Mouse (Mus musculus) hindbrain, embryonic 16.5 days (tissue): ENCODE data around the gene Fars2. TPM values are rescaled to one million over a fixed set of nuclear protein-coding genes. Genes with fewer than 3 reads are reported as not detected.
A peak's percentile ranks its signal among the peaks of the same experiment; 100 is the strongest.

Source experiments
- ATAC-seq: fragments of 200-750 bp; cut with Nextera tagmentation; 2 replicates; pipeline ENCODE4 v1.8.0; 2017; ENCODE audit warnings: moderate TSS enrichment, moderate library complexity
- H3K27ac ChIP-seq: fragments of 300-500 bp; sonication (generic); 2 replicates; pipeline ENCODE4 v1.5.1; 2014; ENCODE audit warnings: low read depth, mild to moderate bottlenecking, control low read depth, low read length, moderate library complexity
- H3K27me3 ChIP-seq: fragments of 300-500 bp; sonication (generic); replicated peaks from 2 replicates; pipeline ENCODE4 v1.6.1; 2014; ENCODE audit warnings: low read length; ENCODE audit not compliant: control insufficient read depth, insufficient read depth
- H3K36me3 ChIP-seq: fragments of 300-500 bp; sonication (generic); 2 replicates; pipeline ENCODE4 v1.6.1; 2014; ENCODE audit warnings: mild to moderate bottlenecking, low read length, moderate library complexity, mixed read lengths; ENCODE audit not compliant: control insufficient read depth, insufficient read depth
- H3K4me1 ChIP-seq: fragments of 300-500 bp; sonication (generic); 2 replicates; pipeline ENCODE4 v1.6.1; 2014; ENCODE audit warnings: low read depth, low read length; ENCODE audit not compliant: control insufficient read depth, insufficient read depth
- H3K4me2 ChIP-seq: fragments of 300-500 bp; sonication (generic); 2 replicates; pipeline ENCODE4 v1.6.1; 2014; ENCODE audit warnings: mild to moderate bottlenecking, low read length, control low read depth, moderate library complexity
- H3K4me3 ChIP-seq: fragments of 300-500 bp; sonication (generic); 2 replicates; pipeline ENCODE4 v1.5.1; 2014; ENCODE audit warnings: mild to moderate bottlenecking, low read length, control low read depth, moderate library complexity
- H3K9ac ChIP-seq: fragments of 300-500 bp; sonication (generic); 2 replicates; pipeline ENCODE4 v1.6.1; 2014; ENCODE audit warnings: low read depth, mild to moderate bottlenecking, control low read depth, low read length, moderate library complexity
- H3K9me3 ChIP-seq: fragments of 300-500 bp; sonication (generic); 2 replicates; pipeline ENCODE4 v1.6.1; 2014; ENCODE audit warnings: mild to moderate bottlenecking, low read length, moderate library complexity; ENCODE audit not compliant: control insufficient read depth
- WGBS: fragments of 180-500 bp; shearing (Covaris S2); extraction: QIAGEN DNeasy Blood & Tissue Kit; methylation state at CpG from one replicate; pipeline ENCODE4 v1.1.7; 2014; 5-methylcytosine and 5-hydroxymethylcytosine counted together
- polyA plus RNA-seq: library from polyadenylated mRNA; unstranded; fragments of >200 nt; fragmentation: Nextera tagmentation; extraction: Ambion mirVana; gene quantifications from 2 replicates; pipeline ENCODE4 v1.2.1, GENCODE M21; 2015

The Fars2 gene
- polyA plus RNA-seq, 1 experiment from 2014 or later, result 29.2 TPM

DNA sequence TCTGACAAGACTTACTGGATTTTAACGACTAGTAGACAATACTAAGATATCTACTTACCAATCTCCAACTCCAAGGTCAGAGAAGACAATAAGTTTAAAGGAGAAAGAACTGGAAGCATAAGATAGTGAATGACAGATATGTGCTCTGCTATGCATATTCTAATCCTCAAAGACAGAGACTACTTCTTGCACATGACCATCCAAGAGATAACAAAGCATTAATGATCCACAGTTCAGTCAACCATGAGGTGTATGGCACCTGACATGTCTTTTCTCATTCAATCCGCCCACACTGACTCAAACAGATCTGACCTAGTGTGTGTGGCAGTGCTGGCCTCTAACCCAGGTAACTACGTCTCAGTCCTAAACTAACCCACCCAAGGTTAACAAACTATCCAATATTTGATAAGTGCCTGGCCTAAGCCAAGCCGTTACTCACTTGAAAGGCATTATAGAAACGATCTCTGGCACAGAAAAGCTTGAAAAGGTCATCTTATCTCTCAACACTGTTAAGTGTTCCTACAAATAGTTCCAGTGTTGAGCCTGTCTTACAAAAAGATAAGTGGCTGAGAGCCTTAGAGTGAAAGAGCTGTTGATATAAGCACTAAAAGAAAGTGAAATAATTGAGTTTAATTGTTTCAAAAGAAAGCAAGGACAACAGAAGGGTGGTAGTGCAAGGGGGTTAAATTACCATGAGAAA lies 20.4 kb upstream of the Fars2 start:
- WGBS, result 90% methylated on average over 5 of the region's 5 CpGs
- Histone ChIP-seq H3K4me2 (no peak overlapping the region), H3K27me3 (no peaks in the 10 kb centered on the region), H3K9ac (no peak overlapping the region), H3K4me3 (no peak overlapping the region), H3K27ac (no peak overlapping the region), H3K4me1 (no peaks in the 10 kb centered on the region), H3K9me3 (no peaks in the 10 kb centered on the region), H3K36me3 (no peaks in the 10 kb centered on the region)
- ATAC-seq, result no peak

DNA sequence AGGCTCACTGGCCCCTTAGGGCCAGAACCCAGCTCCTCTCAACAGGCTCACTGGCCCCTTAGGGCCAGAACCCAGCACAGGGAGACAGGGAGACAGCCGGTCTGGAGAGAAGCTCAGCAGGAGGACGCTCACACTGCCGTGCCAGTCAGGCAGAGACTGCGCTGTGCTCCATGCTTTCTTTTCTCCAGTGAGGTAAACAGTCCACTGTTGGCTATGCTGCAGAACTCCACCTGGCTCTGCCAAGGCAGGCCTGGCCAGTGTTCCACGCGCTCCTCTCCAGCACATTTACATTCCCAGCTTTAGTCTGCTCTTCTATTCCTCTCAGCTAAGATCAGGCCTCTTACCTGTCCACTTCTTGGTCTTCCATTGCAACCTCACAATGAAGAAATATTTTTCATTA lies 11.6 kb upstream of the Fars2 start:
- no peaks in the 10 kb centered on the region for H3K4me1 ChIP-seq

DNA sequence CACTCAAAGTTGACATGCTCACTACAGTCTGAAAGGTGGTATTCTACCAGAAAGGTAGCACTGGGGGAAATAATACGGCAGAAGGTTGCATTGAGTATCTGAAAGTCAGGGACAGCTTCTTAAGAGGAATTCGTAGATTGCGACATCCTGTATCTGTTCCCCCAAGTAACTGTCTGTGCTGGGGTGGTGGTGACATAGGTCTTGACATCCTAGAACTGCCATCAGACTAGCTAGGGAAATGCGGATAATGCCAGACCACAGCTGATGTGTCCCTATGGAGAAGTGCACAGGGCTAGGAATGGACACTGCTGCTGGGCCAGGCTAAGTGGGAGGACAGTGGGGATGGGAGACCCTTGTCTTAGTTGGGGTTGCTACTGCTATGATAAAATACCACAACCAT lies 8.7 kb upstream of the Fars2 start:
- 99% methylated on average over 4 of the region's 4 CpGs for WGBS
- H3K27me3 ChIP-seq, result no peaks in the 10 kb centered on the region
- H3K9me3 ChIP-seq, result no peaks in the 10 kb centered on the region
- no peaks in the 10 kb centered on the region for H3K36me3 ChIP-seq
- no peak overlapping the region for H3K4me2 ChIP-seq
- no peak overlapping the region for H3K4me3 ChIP-seq
- no peaks in the 10 kb centered on the region for H3K4me1 ChIP-seq
- H3K27ac ChIP-seq, result no peak overlapping the region
- no peak for ATAC-seq
- H3K9ac ChIP-seq, result no peak overlapping the region

More for the DNA sequence above, 11.6 kb upstream of the Fars2 start:
- Histone ChIP-seq H3K27me3 (no peaks in the 10 kb centered on the region), H3K9ac (no peak overlapping the region), H3K36me3 (no peaks in the 10 kb centered on the region), H3K9me3 (no peaks in the 10 kb centered on the region), H3K4me2 (no peak overlapping the region), H3K4me3 (no peak overlapping the region), H3K27ac (no peak overlapping the region)
- ATAC-seq, result no peak
- WGBS, result 85% methylated on average over 6 of the region's 6 CpGs

DNA sequence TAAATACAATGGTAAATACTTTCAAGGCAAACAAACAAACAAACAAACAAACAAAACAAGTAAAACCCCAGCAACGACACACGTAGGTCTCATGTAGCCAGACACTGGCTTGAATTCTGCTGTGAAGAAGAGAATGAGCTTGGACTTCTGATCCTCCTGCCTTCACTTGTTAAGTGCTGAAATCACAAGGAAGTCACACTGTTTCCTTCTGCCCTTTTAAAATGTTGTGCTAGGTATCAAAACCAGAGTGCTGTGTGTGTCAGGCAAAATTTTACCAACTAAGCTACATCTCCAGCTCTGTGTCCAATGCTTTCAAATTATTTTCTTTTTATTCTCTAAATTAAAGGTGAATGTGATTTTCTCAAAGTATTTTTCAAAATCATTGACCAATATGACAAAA lies 5.9 kb upstream of the Fars2 start:
- no peak for ATAC-seq

DNA sequence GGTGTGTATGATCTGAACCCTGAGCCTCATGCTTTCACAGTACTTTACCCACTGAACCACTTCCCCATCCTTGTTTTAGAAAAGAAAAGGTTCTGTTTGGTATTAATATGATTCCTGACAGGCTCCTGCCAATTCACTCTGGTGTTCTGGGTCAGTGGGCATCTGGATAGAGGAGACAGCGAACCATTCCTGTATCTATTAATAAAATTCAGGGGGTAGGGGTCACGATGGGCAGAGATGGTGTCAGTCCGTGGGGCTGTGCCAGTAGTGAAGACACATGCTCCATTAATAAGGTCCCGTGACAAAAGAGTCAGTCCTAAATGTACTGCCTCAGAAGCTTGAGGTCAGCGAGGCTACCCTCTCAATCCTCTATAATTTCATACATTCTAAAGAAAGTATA lies 4.0 kb upstream of the Fars2 start:
- Histone ChIP-seq H3K9me3 (no peaks in the 10 kb centered on the region), H3K36me3 (no peaks in the 10 kb centered on the region), H3K9ac (no peak overlapping the region), H3K4me3 (no peak overlapping the region), H3K27ac (no peak overlapping the region), H3K4me2 (no peak overlapping the region), H3K27me3 (no peaks in the 10 kb centered on the region), H3K4me1 (peaks cover 8% of the 10 kb centered on the region)
- 88% methylated on average over 5 of the region's 5 CpGs for WGBS
- ATAC-seq, result no peak

More for the DNA sequence above, 5.9 kb upstream of the Fars2 start:
- Histone ChIP-seq H3K36me3 (no peaks in the 10 kb centered on the region), H3K4me1 (peaks cover 5% of the 10 kb centered on the region), H3K4me2 (no peak overlapping the region), H3K9me3 (no peaks in the 10 kb centered on the region), H3K27ac (no peak overlapping the region), H3K9ac (no peak overlapping the region), H3K4me3 (no peak overlapping the region), H3K27me3 (no peaks in the 10 kb centered on the region)
- WGBS, result 89% methylated on average over 2 of the region's 2 CpGs

DNA sequence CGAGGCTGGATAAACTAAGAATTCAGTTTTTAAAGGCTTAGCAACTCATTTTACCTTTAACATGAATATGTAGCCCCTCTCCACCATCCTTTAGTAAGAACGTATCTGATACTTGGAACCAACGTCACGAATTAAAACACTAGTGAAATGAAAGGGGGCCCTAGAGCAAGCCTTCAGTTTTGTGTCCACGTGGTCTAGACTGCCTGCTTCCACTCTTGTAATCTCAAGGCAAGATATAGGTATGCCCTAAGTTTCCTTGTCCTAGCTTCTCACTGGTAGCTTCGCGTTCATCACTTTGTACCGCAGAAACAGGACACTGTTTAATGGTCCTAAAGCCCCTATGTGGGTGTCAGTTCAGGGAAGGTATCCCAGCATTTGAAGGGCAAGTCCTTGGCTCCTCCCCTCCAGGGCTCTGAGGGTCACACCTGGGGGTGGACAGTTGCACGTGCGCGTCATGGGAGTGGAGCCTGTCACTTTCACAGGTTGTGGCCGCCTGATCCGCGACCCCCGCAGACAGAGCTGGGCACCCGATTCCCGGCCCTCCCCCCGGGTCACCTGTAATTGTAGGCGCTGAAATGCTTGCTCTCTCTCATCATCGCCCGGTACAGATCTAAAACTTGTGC lies 581 bp upstream of the Fars2 start:
- H3K27ac ChIP-seq, result peak overlapping the region; percentile 46; the same call in 1 of the 2 replicates

DNA sequence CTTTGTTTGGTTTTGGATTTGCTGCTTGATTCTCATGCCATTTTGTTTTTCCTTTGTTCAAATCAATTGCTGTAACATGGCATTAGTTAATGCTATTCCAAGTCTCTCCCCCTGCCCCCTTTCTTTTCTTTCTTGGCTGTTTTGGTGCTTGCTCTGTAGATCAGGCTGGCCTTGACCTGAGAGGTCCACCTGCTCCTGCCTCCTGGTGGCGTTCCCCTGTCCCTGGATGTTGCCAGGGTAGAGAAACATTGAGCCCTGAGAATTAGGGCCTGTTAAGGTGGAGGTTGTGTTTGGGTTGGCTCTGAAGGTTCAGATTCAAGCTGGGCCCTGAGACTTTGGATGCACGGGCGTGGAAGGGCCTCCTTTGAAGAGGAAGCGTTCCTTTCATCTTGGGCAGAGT lies 2.5 kb downstream of the Fars2 start:
- Histone ChIP-seq H3K9me3 (no peaks in the 10 kb centered on the region), H3K27ac (no peak overlapping the region), H3K9ac (no peak overlapping the region), H3K4me2 (no peak overlapping the region), H3K36me3 (no peaks in the 10 kb centered on the region), H3K27me3 (no peaks in the 10 kb centered on the region), H3K4me3 (no peak overlapping the region), H3K4me1 (peaks cover 13% of the 10 kb centered on the region)
- ATAC-seq, result no peak
- WGBS, result 80% methylated on average over 4 of the region's 4 CpGs

More for the DNA sequence above, 581 bp upstream of the Fars2 start:
- Histone ChIP-seq H3K4me2 (peak overlapping the region; percentile 91), H3K36me3 (no peaks in the 10 kb centered on the region), H3K27me3 (no peaks in the 10 kb centered on the region), H3K4me1 (peaks cover 13% of the 10 kb centered on the region), H3K9ac (peak overlapping the region; percentile 85), H3K9me3 (no peaks in the 10 kb centered on the region), H3K4me3 (peak overlapping the region; percentile 80)
- ATAC-seq, result peak; percentile 21
- 8% methylated on average over 21 of the region's 21 CpGs for WGBS

DNA sequence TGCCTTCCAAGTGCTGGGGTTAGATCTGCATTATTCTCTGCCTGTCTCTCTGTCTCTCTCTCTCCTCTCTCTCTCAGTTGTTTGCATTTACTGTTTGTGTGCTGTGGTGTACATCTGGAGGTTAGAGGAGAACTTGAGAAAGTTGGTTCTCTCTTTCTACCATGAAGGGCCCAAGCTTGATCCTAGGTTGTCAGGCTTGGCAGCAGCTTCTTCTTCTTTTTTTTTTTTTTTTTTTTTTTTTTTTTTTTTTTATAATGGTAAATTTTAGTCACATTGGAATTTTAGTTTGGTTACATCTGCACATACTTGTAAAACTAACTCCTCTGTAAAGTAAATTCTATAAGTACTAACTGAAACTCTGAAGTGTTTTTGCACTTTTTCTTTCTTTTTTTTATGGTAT lies 3.4 kb downstream of the Fars2 start:
- H3K9ac ChIP-seq, result no peak overlapping the region
- no peak for ATAC-seq

DNA sequence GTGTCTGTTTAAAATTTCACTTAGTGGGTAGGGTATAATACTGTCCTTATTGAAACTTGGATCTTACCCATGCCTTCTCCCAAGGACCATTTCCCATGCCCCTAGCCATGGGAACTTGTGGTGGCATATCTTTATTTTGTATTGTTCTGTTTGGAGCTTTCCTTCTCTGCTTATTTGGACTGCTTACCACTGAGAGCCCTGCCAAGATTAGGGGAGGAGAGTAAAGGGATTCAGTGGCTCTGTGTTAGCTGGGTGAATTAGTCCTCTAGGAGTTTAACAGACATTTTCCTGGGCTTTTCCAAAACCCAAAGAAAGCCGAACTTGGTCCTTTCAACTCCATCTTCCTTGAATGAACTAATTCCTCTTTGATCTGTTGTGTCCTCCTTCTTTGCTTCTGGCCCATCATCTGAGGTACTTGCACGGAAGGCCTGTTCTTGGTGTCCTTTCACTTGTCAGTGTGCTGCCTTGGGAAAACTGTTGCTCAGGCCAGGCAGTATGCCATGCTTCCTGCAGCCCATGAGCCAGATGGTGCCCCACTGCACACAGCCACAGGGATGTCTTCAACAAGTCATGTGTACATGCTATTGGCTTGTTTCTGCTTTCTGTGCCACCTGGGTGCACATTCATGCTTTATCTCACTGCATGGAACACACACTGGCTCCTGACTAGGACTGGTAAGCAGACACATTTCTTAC lies 12.3 kb downstream of the Fars2 start:
- WGBS, result 60% methylated on average over 2 of the region's 2 CpGs
- Histone ChIP-seq H3K4me1 (no peaks in the 10 kb centered on the region), H3K27ac (peak overlapping the region; percentile 25; the same call in 1 of the 2 replicates), H3K27me3 (no peaks in the 10 kb centered on the region), H3K36me3 (no peaks in the 10 kb centered on the region), H3K9me3 (no peaks in the 10 kb centered on the region), H3K9ac (no peak overlapping the region), H3K4me3 (no peak overlapping the region), H3K4me2 (no peak overlapping the region)
- ATAC-seq, result peak; percentile 76

More for the DNA sequence above, 3.4 kb downstream of the Fars2 start:
- no peaks in the 10 kb centered on the region for H3K36me3 ChIP-seq
- no peak overlapping the region for H3K4me2 ChIP-seq
- H3K4me1 ChIP-seq, result peaks cover 13% of the 10 kb centered on the region
- no peak overlapping the region for H3K4me3 ChIP-seq
- no peaks in the 10 kb centered on the region for H3K27me3 ChIP-seq
- no peak overlapping the region for H3K27ac ChIP-seq
- H3K9me3 ChIP-seq, result no peaks in the 10 kb centered on the region
